Mouse (Mus musculus): Measurements from ENCODE around the gene Zcchc14.

- no peak for TF ChIP-seq CTCF (IDR thresholded peaks at IDR 0.05; ENCODE audit: borderline replicate concordance, insufficient read depth, low read length)
- no peak for TF ChIP-seq POLR2A (IDR thresholded peaks at IDR 0.05; ENCODE audit: low read depth, low read length)
Measured at GRCm38 (mm10) chr8:121631645-121632071, 21.0 kb downstream of the Zcchc14 start.
